Mouse (Mus musculus): ENCODE measurements around the gene Naa38.

DNA sequence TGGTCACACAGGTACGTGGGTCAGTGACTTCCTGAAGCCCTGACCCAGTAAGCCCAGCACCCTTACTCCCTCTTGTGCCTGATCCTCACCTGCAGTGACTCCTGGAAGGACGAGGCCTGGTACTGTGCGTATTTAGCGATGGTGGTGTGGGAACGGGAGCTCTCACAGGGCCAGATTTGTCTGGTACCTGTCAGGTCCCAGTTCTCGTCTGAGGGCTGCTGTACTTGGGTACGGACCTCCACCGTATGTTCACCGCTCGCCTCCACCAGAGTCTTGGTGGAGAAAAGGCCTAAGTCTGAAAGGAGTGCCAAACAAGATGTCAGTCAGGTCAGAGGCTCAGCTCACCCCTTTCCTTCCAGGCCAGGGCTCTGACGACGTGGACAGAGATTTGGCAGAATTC lies 6.7 kb downstream of the Naa38 start:
- TF ChIP-seq POLR2A (IDR thresholded peaks at IDR 0.05; ENCODE audit: borderline replicate concordance, low read depth, low read length) (no peak), CTCF (IDR thresholded peaks at IDR 0.05; ENCODE audit: low read depth, low read length) (no peak)
